Comparison of ENCODE assay signal across 22 mouse cellular contexts in genomic region chr12:117077664-117078063, GRCm38 (mm10).
DNase-seq lines count a peak whose midpoint lies in the region; ATAC-seq lines count a peak whose summit lies in the region.
"Had no signal": no experiment of that assay in that cellular context is flagged by ENCODE, and none has a peak within 500 bp of the region (broad histone marks: within the 10 kb centered on the region; RNA-seq: fewer than 3 reads in every experiment).

No protein-coding gene starts in this region.

- H3K4me1 ChIP-seq in heart, embryonic 11.5 days (ENCODE audit: control insufficient read depth, insufficient read depth, low read length): no peaks in the 10 kb centered on the region
- H3K4me1 ChIP-seq: hindbrain, embryonic 15.5 days; intestine, embryonic 15.5 days; midbrain, embryonic 12.5 days; stomach, embryonic 15.5 days had no signal

- no peak overlapping the region for H3K27ac ChIP-seq in heart, embryonic 11.5 days (ENCODE audit: low read depth, low read length)
- H3K27ac ChIP-seq: hindbrain, embryonic 15.5 days; intestine, embryonic 15.5 days; liver, embryonic 14.5 days; macrophage; midbrain, embryonic 12.5 days; stomach, embryonic 15.5 days had no signal

- ATAC-seq in heart, embryonic 11.5 days (replicated peaks; ENCODE audit: insufficient number of reproducible peaks, low FRiP score, low TSS enrichment): 0 out of 2 replicates have a peak, but pooled peaks have one; percentile 22
- peak; percentile 94 for ATAC-seq in common myeloid progenitor, adult 5-6 weeks (replicated peaks; ENCODE audit: low read depth, poor library complexity, severe bottlenecking)
- ATAC-seq in neutrophil, adult 5-6 weeks (ENCODE audit: extremely low read depth, insufficient number of reproducible peaks, low FRiP score, poor library complexity, severe bottlenecking): peak; percentile 70; the same call in 1 of the 2 replicates
- ATAC-seq: forebrain, embryonic 14.5 days; intestine, embryonic 15.5 days; Patski had no signal

- no peaks in the 10 kb centered on the region for H3K9me3 ChIP-seq in heart, embryonic 11.5 days (replicated peaks; ENCODE audit: control insufficient read depth, low read length)
- H3K9me3 ChIP-seq: hindbrain, embryonic 15.5 days; intestine, embryonic 15.5 days; midbrain, embryonic 12.5 days; stomach, embryonic 15.5 days had no signal

- H3K27me3 ChIP-seq in heart, embryonic 11.5 days (ENCODE audit: control insufficient read depth, insufficient read depth, low read length): no peaks in the 10 kb centered on the region
- H3K27me3 ChIP-seq: hindbrain, embryonic 15.5 days; intestine, embryonic 15.5 days; midbrain, embryonic 12.5 days; Patski; stomach, embryonic 15.5 days had no signal

- H3K4me2 ChIP-seq in heart, embryonic 11.5 days: no peak overlapping the region
- H3K4me2 ChIP-seq: hindbrain, embryonic 15.5 days; intestine, embryonic 15.5 days; midbrain, embryonic 12.5 days; stomach, embryonic 15.5 days had no signal

- no peak overlapping the region for H3K9ac ChIP-seq in heart, embryonic 11.5 days (ENCODE audit: low read depth, low read length)
- H3K9ac ChIP-seq: hindbrain, embryonic 15.5 days; intestine, embryonic 15.5 days; liver, embryonic 14.5 days; midbrain, embryonic 12.5 days; stomach, embryonic 15.5 days had no signal

- no peak overlapping the region for H3K4me3 ChIP-seq in heart, embryonic 11.5 days (ENCODE audit: low read depth, low read length)
- H3K4me3 ChIP-seq: erythroblast, embryonic 14.5 days; hindbrain, embryonic 15.5 days; intestine, embryonic 15.5 days; midbrain, embryonic 12.5 days; myocyte; stomach, embryonic 15.5 days had no signal

- 59% methylated on average over 7 of the region's 7 CpGs for WGBS in heart, embryonic 11.5 days (ENCODE audit: insufficient replicate concordance)

- H3K36me3 ChIP-seq in heart, embryonic 11.5 days (ENCODE audit: control insufficient read depth, insufficient read depth, low read length): no peaks in the 10 kb centered on the region
- H3K36me3 ChIP-seq: hindbrain, embryonic 15.5 days; intestine, embryonic 15.5 days; midbrain, embryonic 12.5 days; stomach, embryonic 15.5 days had no signal

- DNase-seq in heart, postnatal 4 days: no peak
- DNase-seq in B cell, adult 2 months: peak; percentile 17 to 39
- no peak for DNase-seq in adrenal gland, postnatal 4 days (ENCODE audit: low spot score in 2 of 2)
- DNase-seq in layer of hippocampus, postnatal 36 days: no peak
- DNase-seq: adrenal gland, adult 8-10 months; cerebellum, adult 18-20 months; cerebellum, postnatal 25 days; gastrocnemius, postnatal 25 days; kidney, adult 9 months had no signal

Comparison
In these comparisons a context has a peak if more than half of its experiments do, and no peak if none do; other contexts are left out.
1. ATAC-seq: peak in every context shown above with its lines; median percentile 94 in common myeloid progenitor, adult 5-6 weeks; 70 in neutrophil, adult 5-6 weeks; 22 in heart, embryonic 11.5 days.
2. DNase-seq: peak in B cell, adult 2 months (2 of 2); none in heart, postnatal 4 days (single experiment), adrenal gland, postnatal 4 days (0 of 2) and layer of hippocampus, postnatal 36 days (0 of 2).